Mouse (Mus musculus) embryonic facial prominence, embryonic 11.5 days (tissue): ENCODE results near the gene Gm4791. TPM values are rescaled to one million over a fixed set of nuclear protein-coding genes. Genes with fewer than 3 reads are reported as not detected.

Experiments
- ATAC-seq: fragments of 200-750 bp; cut with Nextera tagmentation; replicated peaks from 2 replicates; pipeline ENCODE4 v1.8.0; 2017; ENCODE audit warnings: low read depth; ENCODE audit not compliant: insufficient number of reproducible peaks, low FRiP score, low TSS enrichment
- DNase-seq: peaks from one replicate; pipeline ENCODE4 v3.0.0-alpha.2; 2015; ENCODE audit warnings: low spot score
- H3K27ac ChIP-seq: fragments of 300-500 bp; sonication (generic); replicated peaks from 2 replicates; pipeline ENCODE4 v1.5.1; 2014; ENCODE audit warnings: mild to moderate bottlenecking, low read depth, low read length, control low read depth
- H3K27me3 ChIP-seq: fragments of 300-500 bp; sonication (generic); 2 replicates; pipeline ENCODE4 v1.6.1; 2014; ENCODE audit warnings: mild to moderate bottlenecking, low read length, moderate library complexity, mixed read lengths; ENCODE audit not compliant: control insufficient read depth, insufficient read depth
- H3K36me3 ChIP-seq: fragments of 300-500 bp; sonication (generic); replicated peaks from 2 replicates; pipeline ENCODE4 v1.6.1; 2014; ENCODE audit warnings: low read depth, mild to moderate bottlenecking, low read length, moderate library complexity, mixed read lengths; ENCODE audit not compliant: control insufficient read depth, insufficient read depth
- H3K4me1 ChIP-seq: fragments of 300-500 bp; sonication (generic); 2 replicates; pipeline ENCODE4 v1.6.1; 2014; ENCODE audit warnings: low read length, mixed read lengths; ENCODE audit not compliant: control insufficient read depth, insufficient read depth
- H3K4me2 ChIP-seq: fragments of 300-500 bp; sonication (generic); 2 replicates; pipeline ENCODE4 v1.6.1; 2014; ENCODE audit warnings: low read depth, mild to moderate bottlenecking, control low read depth, low read length, moderate library complexity
- H3K4me3 ChIP-seq: fragments of 300-500 bp; sonication (generic); 2 replicates; pipeline ENCODE4 v1.5.1; 2014; ENCODE audit warnings: low read depth, low read length, control low read depth
- H3K9ac ChIP-seq: fragments of 300-500 bp; sonication (generic); replicated peaks from 2 replicates; pipeline ENCODE4 v1.6.1; 2014; ENCODE audit warnings: mild to moderate bottlenecking, control low read depth, low read length
- H3K9me3 ChIP-seq: fragments of 300-500 bp; sonication (generic); replicated peaks from 2 replicates; pipeline ENCODE4 v1.6.1; 2016; ENCODE audit warnings: mild to moderate bottlenecking, low read length, inconsistent platforms, mixed read lengths; ENCODE audit not compliant: control insufficient read depth
- WGBS: fragments of 180-500 bp; shearing (Covaris S2); extraction: QIAGEN DNeasy Blood & Tissue Kit; methylation state at CpG from one replicate; pipeline ENCODE4 v1.1.7; 2014; 5-methylcytosine and 5-hydroxymethylcytosine counted together
- polyA plus RNA-seq: library from polyadenylated mRNA; unstranded; fragments of >200 nt; fragmentation: Nextera tagmentation; extraction: Ambion mirVana; gene quantifications from 2 replicates; pipeline ENCODE4 v1.2.1, GENCODE M21; 2014

Gene Gm4791
- polyA plus RNA-seq, 1 experiment from 2014 or later: not detected

GRCm38 (mm10) chr9:46983471-46983870 lies 15.1 kb upstream of the Gm4791 start:
- ATAC-seq (no peak), DNase-seq (no peak)
- Histone ChIP-seq H3K27ac (no peak overlapping the region), H3K27me3 (no peaks in the 10 kb centered on the region), H3K4me1 (no peaks in the 10 kb centered on the region), H3K4me2 (no peak overlapping the region), H3K9ac (no peak overlapping the region), H3K4me3 (no peak overlapping the region), H3K9me3 (no peaks in the 10 kb centered on the region), H3K36me3 (no peaks in the 10 kb centered on the region)
- WGBS: 67% methylated on average over 2 of the region's 2 CpGs

- no peak for DNase-seq
- H3K27me3 ChIP-seq: no peaks in the 10 kb centered on the region
- H3K4me3 ChIP-seq: no peak overlapping the region
- H3K4me2 ChIP-seq: no peak overlapping the region
- no peaks in the 10 kb centered on the region for H3K4me1 ChIP-seq
- WGBS: 88% methylated on average over 6 of the region's 6 CpGs
- H3K9ac ChIP-seq: no peak overlapping the region
- H3K36me3 ChIP-seq: no peaks in the 10 kb centered on the region
- H3K9me3 ChIP-seq: no peaks in the 10 kb centered on the region
- no peak overlapping the region for H3K27ac ChIP-seq
- no peak for ATAC-seq
These were observed 43.0 kb downstream of the Gm4791 start for GRCm38 (mm10) chr9:47041569-47041968.
